ENCODE assay signal across 13 mouse cellular contexts in genomic region chr11:70644564-70645103, GRCm38 (mm10). TPM values are rescaled to one million over a fixed set of nuclear protein-coding genes. Genes with fewer than 3 reads are reported as not detected.
DNase-seq lines count a peak whose midpoint lies in the region; ATAC-seq and TF ChIP-seq lines count a peak whose summit lies in the region.
"Had no signal": no experiment of that assay in that cellular context is flagged by ENCODE, and none has a peak within 500 bp of the region (broad histone marks: within the 10 kb centered on the region; RNA-seq: fewer than 3 reads in every experiment).

No protein-coding gene starts in this region.

- H3K9me3 ChIP-seq in forebrain, embryonic 12.5 days = no peaks in the 10 kb centered on the region
- H3K9me3 ChIP-seq in forebrain, embryonic 15.5 days = no peaks in the 10 kb centered on the region
- no peaks in the 10 kb centered on the region for H3K9me3 ChIP-seq in megakaryocyte, embryonic 14.5 days
- H3K9me3 ChIP-seq in liver, embryonic 13.5 days (replicated peaks) = no peaks in the 10 kb centered on the region
- H3K9me3 ChIP-seq: G1E; limb, embryonic 13.5 days had no signal

- no peak overlapping the region for H3K4me3 ChIP-seq in forebrain, embryonic 12.5 days (replicated peaks)
- H3K4me3 ChIP-seq in forebrain, embryonic 15.5 days = no peak overlapping the region
- no peak overlapping the region for H3K4me3 ChIP-seq in heart, adult 2 months
- peak overlapping the region; percentile 93 for H3K4me3 ChIP-seq in megakaryocyte, embryonic 14.5 days (replicated peaks)
- H3K4me3 ChIP-seq in liver, embryonic 13.5 days (replicated peaks) = no peak overlapping the region

- no peaks in the 10 kb centered on the region for H3K27me3 ChIP-seq in forebrain, embryonic 12.5 days
- no peaks in the 10 kb centered on the region for H3K27me3 ChIP-seq in forebrain, embryonic 15.5 days
- H3K27me3 ChIP-seq in heart, adult 2 months (ENCODE audit: control insufficient read depth, insufficient read depth, low read length) = no peaks in the 10 kb centered on the region
- no peaks in the 10 kb centered on the region for H3K27me3 ChIP-seq in megakaryocyte, embryonic 14.5 days (replicated peaks)
- H3K27me3 ChIP-seq in liver, embryonic 13.5 days = no peaks in the 10 kb centered on the region
- H3K27me3 ChIP-seq: limb, embryonic 13.5 days had no signal

- peaks cover 4% of the 10 kb centered on the region for H3K79me2 ChIP-seq in heart, adult 2 months (replicated peaks; ENCODE audit: control insufficient read depth, insufficient read depth, low read length)

- peak; percentile 6 for DNase-seq in heart, postnatal 4 days
- DNase-seq in heart, adult 2 months = no peak
- DNase-seq in liver, embryonic 13.5 days = no peak
- DNase-seq: embryo, embryonic 11 days; right cerebral cortex, adult 18-20 months had no signal

- H3K4me2 ChIP-seq in forebrain, embryonic 12.5 days = no peak overlapping the region
- no peak overlapping the region for H3K4me2 ChIP-seq in forebrain, embryonic 15.5 days (replicated peaks)
- peak overlapping the region; percentile 98; the same call in 1 of the 2 replicates for H3K4me2 ChIP-seq in liver, embryonic 13.5 days

- H3K27ac ChIP-seq in forebrain, embryonic 12.5 days = no peak overlapping the region
- H3K27ac ChIP-seq in forebrain, embryonic 15.5 days (replicated peaks) = no peak overlapping the region
- H3K27ac ChIP-seq in heart, adult 2 months = no peak overlapping the region
- H3K27ac ChIP-seq in liver, embryonic 13.5 days = no peak overlapping the region
- H3K27ac ChIP-seq: limb, embryonic 13.5 days had no signal

- TF ChIP-seq POLR2A in heart, adult 2 months (IDR thresholded peaks at IDR 0.05; ENCODE audit: insufficient read depth, low read depth, low read length) = no peak

- H3K36me3 ChIP-seq in forebrain, embryonic 12.5 days (replicated peaks) = peaks cover 41% of the 10 kb centered on the region
- peaks cover 26% of the 10 kb centered on the region for H3K36me3 ChIP-seq in forebrain, embryonic 15.5 days
- peaks cover 10% of the 10 kb centered on the region; the same call in 1 of the 2 replicates for H3K36me3 ChIP-seq in heart, adult 2 months (ENCODE audit: control insufficient read depth, insufficient read depth, low read length)
- H3K36me3 ChIP-seq in megakaryocyte, embryonic 14.5 days (replicated peaks; ENCODE audit: low read length) = peaks cover 84% of the 10 kb centered on the region
- peaks cover 30% of the 10 kb centered on the region for H3K36me3 ChIP-seq in liver, embryonic 13.5 days

- intact Hi-C loops in heart, adult 2 months (cut with DNase I) = loop anchor here (5.0 kb wide), 1 partner anchor 43 kb away; the partner anchor contains the start of gene Camta2

- 0 out of 2 replicates have a peak overlapping the region, but pooled peaks have one; percentile 27 for H3K9ac ChIP-seq in forebrain, embryonic 12.5 days
- no peak overlapping the region for H3K9ac ChIP-seq in forebrain, embryonic 15.5 days (replicated peaks)
- no peak overlapping the region for H3K9ac ChIP-seq in heart, adult 2 months (ENCODE audit: low read depth, low read length)
- peak overlapping the region; percentile 99; the same call in 1 of the 2 replicates for H3K9ac ChIP-seq in liver, embryonic 13.5 days

- ATAC-seq in forebrain, embryonic 12.5 days (ENCODE audit: low FRiP score) = no peak
- ATAC-seq in forebrain, embryonic 15.5 days (replicated peaks) = no peak
- ATAC-seq in megakaryocyte, adult 5-6 weeks (ENCODE audit: poor library complexity, severe bottlenecking) = no peak
- no peak for ATAC-seq in liver, embryonic 13.5 days (ENCODE audit: low read depth)

- no peak for TF ChIP-seq CTCF in heart, adult 2 months (IDR thresholded peaks at IDR 0.05)

- 92% methylated on average over 8 of the region's 8 CpGs for WGBS in forebrain, embryonic 12.5 days
- 95% methylated on average over 8 of the region's 8 CpGs for WGBS in forebrain, embryonic 15.5 days
- WGBS in heart, adult 2 months = 76% methylated on average over 8 of the region's 8 CpGs
- WGBS in liver, embryonic 13.5 days (ENCODE audit: insufficient replicate concordance) = 88% methylated on average over 8 of the region's 8 CpGs

- TF ChIP-seq EP300 in heart, adult 2 months (IDR thresholded peaks at IDR 0.05; ENCODE audit: insufficient read depth, low read depth, low read length) = no peak

- H3K4me1 ChIP-seq in forebrain, embryonic 12.5 days = peaks cover 34% of the 10 kb centered on the region
- peaks cover 35% of the 10 kb centered on the region for H3K4me1 ChIP-seq in forebrain, embryonic 15.5 days
- H3K4me1 ChIP-seq in heart, adult 2 months (ENCODE audit: control insufficient read depth, insufficient read depth, low read length) = peaks cover 14% of the 10 kb centered on the region
- peaks cover 71% of the 10 kb centered on the region for H3K4me1 ChIP-seq in megakaryocyte, embryonic 14.5 days
- H3K4me1 ChIP-seq in liver, embryonic 13.5 days (replicated peaks) = peaks cover 62% of the 10 kb centered on the region

RNA-seq across cellular contexts. Expression of gene Rnf167, which starts 2.4 kb away (rescaled TPM):
- 85.1 and 96.1 TPM in 2 replicates for polyA plus RNA-seq in forebrain, embryonic 12.5 days (2016; fragmentation: Nextera tagmentation; extraction: Ambion mirVana)
- polyA plus RNA-seq in forebrain, embryonic 15.5 days (2015; fragmentation: Nextera tagmentation; extraction: Ambion mirVana) = 126 and 130 TPM in 2 replicates
- total RNA-seq in heart, postnatal 4 days (2021) = 10 to 100 TPM; 42.1 to 42.8 TPM
- 10 to 100 TPM; 50.8 to 58.7 TPM for total RNA-seq in heart, adult 2 months (2021)
- 65.0 and 80.9 TPM in 2 replicates for polyA plus RNA-seq in heart, adult 2 months (2012; rRNA removed)
- polyA plus RNA-seq in megakaryocyte, embryonic 14.5 days (2012; ENCODE audit: insufficient read depth, low replicate concordance) = 102 and 125 TPM in 2 replicates
- total RNA-seq in megakaryocyte, adult 5-6 weeks (2015) = 75.6 and 82.1 TPM in 2 replicates
- total RNA-seq in megakaryocyte, adult 5-6 weeks (2017) = 57.4 and 60.0 TPM in 2 replicates
- polyA plus RNA-seq in liver, embryonic 13.5 days (2015; fragmentation: Nextera tagmentation; extraction: Ambion mirVana) = 74.2 and 81.0 TPM in 2 replicates

RNA-seq across cellular contexts. Expression of gene Slc25a11, which starts 2.6 kb away (rescaled TPM):
- polyA plus RNA-seq in forebrain, embryonic 12.5 days (2016; fragmentation: Nextera tagmentation; extraction: Ambion mirVana) = 139 and 141 TPM in 2 replicates
- polyA plus RNA-seq in forebrain, embryonic 15.5 days (2015; fragmentation: Nextera tagmentation; extraction: Ambion mirVana) = 167 and 168 TPM in 2 replicates
- total RNA-seq in heart, postnatal 4 days (2021) = 100 to 1,000 TPM; 311 to 313 TPM
- 100 to 1,000 TPM; 532 to 626 TPM for total RNA-seq in heart, adult 2 months (2021)
- polyA plus RNA-seq in heart, adult 2 months (2012; rRNA removed) = 632 and 932 TPM in 2 replicates
- 15.7 and 78.7 TPM in 2 replicates for polyA plus RNA-seq in megakaryocyte, embryonic 14.5 days (2012; ENCODE audit: insufficient read depth, low replicate concordance)
- total RNA-seq in megakaryocyte, adult 5-6 weeks (2015) = 78.9 and 93.0 TPM in 2 replicates
- 63.4 and 66.1 TPM in 2 replicates for total RNA-seq in megakaryocyte, adult 5-6 weeks (2017)
- 72.8 and 73.8 TPM in 2 replicates for polyA plus RNA-seq in liver, embryonic 13.5 days (2015; fragmentation: Nextera tagmentation; extraction: Ambion mirVana)

RNA-seq across cellular contexts. Expression of gene Gp1ba, which starts 5.7 kb away (rescaled TPM):
- polyA plus RNA-seq in forebrain, embryonic 12.5 days (2016; fragmentation: Nextera tagmentation; extraction: Ambion mirVana) = 0.23 and 0.33 TPM in 2 replicates
- polyA plus RNA-seq in forebrain, embryonic 15.5 days (2015; fragmentation: Nextera tagmentation; extraction: Ambion mirVana) = 0.08 and 0.24 TPM in 2 replicates
- under 1 TPM; 0.16 to 0.26 TPM for total RNA-seq in heart, postnatal 4 days (2021)
- total RNA-seq in heart, adult 2 months (2021) = under 1 TPM; 0.34 to 0.98 TPM
- polyA plus RNA-seq in heart, adult 2 months (2012; rRNA removed) = 0.29 and 0.59 TPM in 2 replicates
- polyA plus RNA-seq in megakaryocyte, embryonic 14.5 days (2012; ENCODE audit: insufficient read depth, low replicate concordance) = 898 and 1,061 TPM in 2 replicates
- 0.20 and 0.23 TPM in 2 replicates for total RNA-seq in megakaryocyte, adult 5-6 weeks (2015)
- 0.04 TPM in 1 of 2 replicates, not detected in the other for total RNA-seq in megakaryocyte, adult 5-6 weeks (2017)
- polyA plus RNA-seq in liver, embryonic 13.5 days (2015; fragmentation: Nextera tagmentation; extraction: Ambion mirVana) = 2.8 and 4.7 TPM in 2 replicates
- total RNA-seq: granulocyte monocyte progenitor cell, adult 5-6 weeks; layer of hippocampus, adult 18-20 months had no signal

RNA-seq across cellular contexts. Expression of gene Pfn1, which starts 9.8 kb away (rescaled TPM):
- polyA plus RNA-seq in forebrain, embryonic 12.5 days (2016; fragmentation: Nextera tagmentation; extraction: Ambion mirVana) = 1,070 and 1,131 TPM in 2 replicates
- 683 and 724 TPM in 2 replicates for polyA plus RNA-seq in forebrain, embryonic 15.5 days (2015; fragmentation: Nextera tagmentation; extraction: Ambion mirVana)
- total RNA-seq in heart, postnatal 4 days (2021) = 100 to 1,000 TPM; 572 to 580 TPM
- 100 to 1,000 TPM; 270 to 280 TPM for total RNA-seq in heart, adult 2 months (2021)
- polyA plus RNA-seq in heart, adult 2 months (2012; rRNA removed) = 439 and 479 TPM in 2 replicates
- polyA plus RNA-seq in megakaryocyte, embryonic 14.5 days (2012; ENCODE audit: insufficient read depth, low replicate concordance) = 9,580 and 14,702 TPM in 2 replicates
- 1,800 and 1,907 TPM in 2 replicates for total RNA-seq in megakaryocyte, adult 5-6 weeks (2015)
- total RNA-seq in megakaryocyte, adult 5-6 weeks (2017) = 869 and 896 TPM in 2 replicates
- polyA plus RNA-seq in liver, embryonic 13.5 days (2015; fragmentation: Nextera tagmentation; extraction: Ambion mirVana) = 1,347 and 1,531 TPM in 2 replicates

RNA-seq across cellular contexts. Expression of gene Eno3, which starts 12.4 kb away (rescaled TPM):
- 9.0 and 9.7 TPM in 2 replicates for polyA plus RNA-seq in forebrain, embryonic 12.5 days (2016; fragmentation: Nextera tagmentation; extraction: Ambion mirVana)
- polyA plus RNA-seq in forebrain, embryonic 15.5 days (2015; fragmentation: Nextera tagmentation; extraction: Ambion mirVana) = 6.3 and 8.4 TPM in 2 replicates
- total RNA-seq in heart, postnatal 4 days (2021) = 1,000 to 10,000 TPM; 1,339 to 1,391 TPM
- total RNA-seq in heart, adult 2 months (2021) = 1,000 to 10,000 TPM; 1,523 to 1,659 TPM
- polyA plus RNA-seq in heart, adult 2 months (2012; rRNA removed) = 1,222 and 1,919 TPM in 2 replicates
- 4.2 and 8.4 TPM in 2 replicates for polyA plus RNA-seq in megakaryocyte, embryonic 14.5 days (2012; ENCODE audit: insufficient read depth, low replicate concordance)
- 6.3 and 7.8 TPM in 2 replicates for total RNA-seq in megakaryocyte, adult 5-6 weeks (2015)
- 5.9 and 8.2 TPM in 2 replicates for total RNA-seq in megakaryocyte, adult 5-6 weeks (2017)
- 5.5 and 6.7 TPM in 2 replicates for polyA plus RNA-seq in liver, embryonic 13.5 days (2015; fragmentation: Nextera tagmentation; extraction: Ambion mirVana)

Comparison
In these comparisons a context has a peak if more than half of its experiments do, and no peak if none do; other contexts are left out.
1. H3K9ac ChIP-seq: peak in forebrain, embryonic 12.5 days (single experiment) and liver, embryonic 13.5 days (single experiment); none in forebrain, embryonic 15.5 days (single experiment) and heart, adult 2 months (single experiment).
2. RNA of gene Gp1ba, which starts 5.7 kb away (polyA plus RNA-seq): 898 to 1,061 TPM in megakaryocyte, embryonic 14.5 days; 2.8 to 4.7 TPM in liver, embryonic 13.5 days, 0.29 to 0.59 TPM in heart, adult 2 months, 0.23 to 0.33 TPM in forebrain, embryonic 12.5 days and 0.08 to 0.24 TPM in forebrain, embryonic 15.5 days; every median in the first group is over 100 times any median in the second.